Mouse (Mus musculus) liver, adult 10 weeks (tissue): Measurements from ENCODE around the gene Gdpd3. TPM values are rescaled to one million over a fixed set of nuclear protein-coding genes. Genes with fewer than 3 reads are reported as not detected.

Experiments used
- polyA plus RNA-seq: library from polyadenylated mRNA; stranded (reverse); fragments of 350-450 nt; fragmentation: Illumina TruSeq; extraction: RNeasy Lipid Tissue Mini Kit (QIAGEN cat#74804); gene quantifications from one replicate; pipeline ENCODE4 v1.2.3, GENCODE M21; 2014; ENCODE audit warnings: low read depth, low replicate concordance

Gene Gdpd3
- not detected for polyA plus RNA-seq

DNA sequence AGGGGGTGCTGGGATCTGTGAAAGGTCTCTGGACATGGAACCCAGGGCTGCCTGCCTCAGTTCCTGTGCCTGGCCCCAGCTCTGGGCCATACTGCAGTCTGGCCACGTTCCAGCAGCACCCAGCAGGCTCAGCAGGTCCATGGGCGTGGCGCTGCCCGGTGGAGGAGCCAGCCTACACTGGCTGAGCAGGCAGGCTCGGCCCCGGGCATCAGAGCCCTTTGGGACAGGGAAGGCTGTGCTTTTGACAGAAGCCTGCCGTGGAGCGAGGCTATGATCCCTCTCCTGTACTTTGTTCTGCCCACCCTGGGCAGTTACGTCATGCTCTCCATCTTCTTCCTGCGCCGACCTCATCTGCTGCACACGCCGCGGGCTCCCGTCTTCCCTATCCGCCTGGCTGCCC lies at the start of gene Gdpd3:
TSS of gene Gdpd3 (plus strand) at position 134 of the 400 bp plus-strand sequence.

DNA sequence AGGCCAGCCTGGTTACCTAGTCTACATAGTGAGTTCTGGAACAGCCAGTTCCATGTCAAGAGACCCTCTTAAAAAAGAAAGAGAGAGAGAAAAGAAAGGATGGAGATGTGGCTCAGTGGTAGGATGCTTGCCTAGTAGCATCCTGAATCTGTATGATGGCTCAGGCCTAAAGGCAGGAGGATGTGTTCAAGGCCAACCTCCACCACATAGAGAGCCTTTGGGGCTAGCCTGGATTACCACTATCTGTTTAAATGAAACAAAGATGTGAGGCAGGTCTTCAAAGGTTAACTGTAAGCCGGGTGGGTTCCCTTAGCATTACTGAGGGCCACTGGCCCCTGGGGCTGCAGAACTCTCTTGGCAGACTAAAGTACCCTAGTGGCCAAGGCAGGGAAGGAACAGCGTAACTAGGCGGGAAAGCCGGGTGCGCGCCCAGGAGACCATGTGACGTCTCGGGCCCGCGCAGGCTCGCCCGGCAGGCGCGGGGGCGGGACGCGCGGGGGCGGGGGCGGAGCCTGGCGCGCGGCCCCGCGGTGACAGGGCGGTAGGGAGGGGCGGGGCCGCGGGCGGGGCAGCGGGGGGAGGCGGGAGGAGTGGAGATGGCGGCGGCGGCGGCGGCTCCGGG lies 7.0 kb upstream of the Gdpd3 start, which contains the start of gene Mapk3:
TSS of gene Mapk3 (plus strand) at position 552 of the 622 bp plus-strand sequence.

DNA sequence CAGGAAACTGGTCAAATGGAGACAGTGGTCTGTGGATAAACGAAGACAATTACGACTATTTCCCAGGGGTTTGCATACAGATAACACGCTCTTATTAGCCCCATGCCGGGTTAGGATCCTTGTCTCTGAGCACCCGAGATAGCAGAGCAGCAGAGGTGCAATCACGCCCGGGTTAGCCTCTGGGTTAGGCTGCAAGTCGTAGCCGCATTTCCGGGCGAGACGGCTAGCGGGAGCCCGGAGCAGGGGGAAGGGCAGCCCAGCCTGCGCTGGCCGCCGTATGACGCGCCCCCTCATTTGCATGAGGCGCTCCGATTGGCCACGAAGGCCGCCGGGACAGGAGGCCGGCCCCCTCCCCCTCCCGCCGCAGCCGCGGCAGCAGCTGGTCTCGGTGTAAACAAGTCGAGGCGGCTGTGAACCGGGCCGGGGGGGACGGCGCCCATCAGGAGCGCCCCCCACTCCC lies 10.5 kb downstream of the Gdpd3 start, which contains the start of gene Ypel3:
TSS of gene Ypel3 (plus strand) at position 358 of the 460 bp plus-strand sequence.

DNA sequence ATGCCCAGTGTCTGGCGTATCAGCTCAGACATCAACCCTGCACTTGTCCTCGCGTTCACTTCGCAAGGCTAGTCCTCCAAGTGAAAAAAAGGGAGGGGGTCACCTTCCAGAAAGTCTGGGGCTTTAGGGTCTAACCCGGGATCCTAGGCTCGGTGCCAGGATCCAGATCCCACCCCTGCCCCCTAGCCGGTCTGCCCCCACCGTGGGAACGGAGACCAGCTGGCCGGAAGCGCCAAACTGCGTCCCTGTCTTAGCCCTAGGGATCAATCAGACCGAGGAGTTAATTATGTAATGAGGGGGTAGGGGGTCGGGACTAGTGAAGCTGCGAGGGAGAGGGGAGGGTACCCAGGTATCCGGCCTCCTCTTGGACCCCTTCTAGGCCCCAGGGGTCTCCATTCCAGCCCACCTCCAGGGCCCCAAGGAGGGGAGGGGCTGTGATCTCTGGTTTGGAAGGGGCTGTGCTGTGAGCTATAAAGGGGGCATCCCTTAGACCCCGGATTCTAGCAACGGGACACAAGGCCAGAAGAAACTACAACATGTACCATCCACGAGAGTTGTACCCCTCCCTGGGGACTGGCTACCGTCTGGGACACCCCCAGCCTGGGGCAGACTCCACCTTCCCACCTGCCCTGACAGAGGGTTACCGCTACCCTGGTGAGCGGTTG lies 15.0 kb downstream of the Gdpd3 start, which contains the start of gene Tbx6:
TSS of gene Tbx6 (plus strand) at position 513 of the 665 bp plus-strand sequence.

DNA sequence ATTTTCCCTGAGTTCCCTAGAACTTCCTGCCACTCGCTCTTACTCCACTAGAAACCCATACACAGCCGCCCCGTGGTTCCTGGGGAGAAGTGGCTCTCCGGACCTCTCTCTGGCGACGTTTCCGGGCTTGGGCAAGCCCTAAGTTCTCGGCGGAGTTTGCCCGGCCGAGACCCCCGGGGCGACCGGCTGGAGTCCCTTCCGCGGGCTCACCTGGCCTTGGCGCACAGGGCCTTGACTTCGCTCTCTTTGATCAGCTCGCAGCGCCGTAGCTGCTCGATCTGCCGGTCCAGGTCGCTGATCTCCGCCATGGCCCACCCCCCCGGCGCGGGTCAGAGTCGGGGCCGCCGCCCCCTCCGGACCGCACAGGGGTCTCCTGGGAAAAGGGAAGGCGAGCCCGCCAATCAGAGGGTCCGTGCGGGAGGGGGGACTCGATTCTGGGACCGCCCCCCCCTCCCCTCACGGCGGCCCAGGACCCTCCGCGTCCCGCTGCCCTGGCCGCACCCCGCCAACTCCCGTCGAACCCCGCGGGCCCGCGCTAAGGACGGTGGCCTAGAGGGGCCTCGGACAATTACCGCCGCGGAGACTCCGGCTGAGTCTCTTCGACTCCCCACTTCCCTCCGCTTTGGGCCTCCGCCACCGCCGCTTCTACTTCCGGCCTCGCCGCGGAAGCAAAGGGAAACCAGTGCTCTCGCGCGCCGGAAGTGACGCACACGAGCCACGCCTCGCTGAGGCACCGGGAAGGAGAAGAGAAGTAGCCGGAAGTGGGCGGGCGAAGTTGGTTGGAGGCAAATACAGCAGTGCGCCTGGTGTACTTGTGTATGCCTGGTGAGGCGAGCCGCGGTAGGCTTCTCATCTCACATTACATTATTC lies 26.0 kb downstream of the Gdpd3 start, which contains the start of gene Ppp4c:
TSS of gene Ppp4c (minus strand) at position 646 of the 870 bp plus-strand sequence.

DNA sequence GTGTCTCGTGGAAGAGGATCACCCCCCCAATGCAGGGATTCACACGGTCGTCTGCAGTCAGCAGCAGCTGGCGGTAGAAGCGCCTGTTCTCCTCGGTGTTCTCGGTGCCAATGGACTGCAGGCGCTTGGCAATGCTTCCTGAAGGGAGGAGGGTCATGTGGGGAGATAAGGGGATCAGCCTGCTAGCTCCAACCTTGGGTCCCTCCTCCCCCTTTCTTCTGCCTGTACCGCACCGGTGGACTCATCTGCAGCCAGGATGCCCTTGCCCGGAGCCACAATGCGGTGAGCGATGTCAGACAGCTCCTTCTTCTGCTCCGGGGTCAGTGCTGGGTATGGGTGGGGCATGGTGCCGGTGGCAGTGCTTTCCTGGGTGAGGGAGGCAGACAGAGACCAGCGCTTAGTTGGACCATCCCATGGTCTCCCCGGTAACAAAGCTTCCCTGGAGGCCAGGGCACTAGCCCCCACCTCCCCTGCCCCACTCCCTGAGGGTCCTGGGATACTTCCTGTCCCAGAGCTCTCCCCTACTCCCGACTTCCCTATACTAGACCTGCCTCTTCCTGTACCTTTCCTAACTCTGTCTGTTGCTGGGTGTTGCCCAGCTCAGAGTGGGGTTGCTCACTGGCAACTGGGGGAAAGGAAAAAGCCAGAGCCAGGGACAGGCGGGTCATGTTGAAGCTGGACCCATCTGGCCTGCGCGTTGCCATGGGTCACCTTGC lies 31.4 kb downstream of the Gdpd3 start, which contains the start of gene Fam57b:
TSS of gene Fam57b (plus strand) at position 258 of the 716 bp plus-strand sequence.

Other genes starting within 250 kb of the Gdpd3 start
- 71.2 TPM for gene Eif3c, start 199.9 kb upstream of the Gdpd3 start, polyA plus RNA-seq
- 0.24 TPM for gene Apobr, start 181.4 kb upstream of the Gdpd3 start, polyA plus RNA-seq
- 1.3 TPM for gene Cln3, start 180.5 kb upstream of the Gdpd3 start, polyA plus RNA-seq
- not detected for gene Il27, start 171.4 kb upstream of the Gdpd3 start, polyA plus RNA-seq
- gene Nupr1, start 135.5 kb upstream of the Gdpd3 start, polyA plus RNA-seq, result not detected
- 4.4 TPM for gene Sgf29, start 117.0 kb upstream of the Gdpd3 start, polyA plus RNA-seq
- gene Sult1a1, start 89.9 kb upstream of the Gdpd3 start, polyA plus RNA-seq, result 1,146 TPM
- gene Bola2, start 70.9 kb upstream of the Gdpd3 start, polyA plus RNA-seq, result not detected
- 2.0 TPM for gene Slx1b, start 70.5 kb upstream of the Gdpd3 start, polyA plus RNA-seq
- 2.7 TPM for gene Coro1a, start 58.5 kb upstream of the Gdpd3 start, polyA plus RNA-seq
- gene Mapk3, start 6.7 kb upstream of the Gdpd3 start, polyA plus RNA-seq, result 5.9 TPM
- gene Ypel3, start 10.6 kb downstream of the Gdpd3 start, polyA plus RNA-seq, result 10.0 TPM
- gene Tbx6, start 15.1 kb downstream of the Gdpd3 start, polyA plus RNA-seq, result not detected
- 19.8 TPM for gene Ppp4c, start 26.2 kb downstream of the Gdpd3 start, polyA plus RNA-seq
- not detected for gene Fam57b, start 31.3 kb downstream of the Gdpd3 start, polyA plus RNA-seq
- gene 4930451I11Rik, start 65.3 kb downstream of the Gdpd3 start, polyA plus RNA-seq, result not detected
- gene Doc2a, start 81.1 kb downstream of the Gdpd3 start, polyA plus RNA-seq, result not detected
- 3.6 TPM for gene Hirip3, start 95.6 kb downstream of the Gdpd3 start, polyA plus RNA-seq
- gene Ino80e, start 96.0 kb downstream of the Gdpd3 start, polyA plus RNA-seq, result 4.8 TPM
- gene Taok2, start 118.4 kb downstream of the Gdpd3 start, polyA plus RNA-seq, result 3.4 TPM
- 16.3 TPM for gene Tmem219, start 156.6 kb downstream of the Gdpd3 start, polyA plus RNA-seq
- gene Kctd13, start 162.5 kb downstream of the Gdpd3 start, polyA plus RNA-seq, result 1.7 TPM
- not detected for gene Asphd1, start 183.2 kb downstream of the Gdpd3 start, polyA plus RNA-seq
- gene Sez6l2, start 184.2 kb downstream of the Gdpd3 start, polyA plus RNA-seq, result not detected
- gene Cdipt, start 209.6 kb downstream of the Gdpd3 start, polyA plus RNA-seq, result 7.8 TPM
- gene Cdiptos, start 209.8 kb downstream of the Gdpd3 start, polyA plus RNA-seq, result not detected
- gene Mvp, start 248.3 kb downstream of the Gdpd3 start, polyA plus RNA-seq, result 0.53 TPM